Mouse (Mus musculus): ENCODE data around the gene Nrap. TPM values are rescaled to one million over a fixed set of nuclear protein-coding genes. Genes with fewer than 3 reads are reported as not detected.
"Not testable (repeated sequence)": the region's sequence is repeated elsewhere in the genome, so short reads cannot be mapped to it uniquely, and the experiment has no call there.

Nrap gene
- polyA plus RNA-seq, 1 experiment from 2014 or later = 0.97 TPM

DNA sequence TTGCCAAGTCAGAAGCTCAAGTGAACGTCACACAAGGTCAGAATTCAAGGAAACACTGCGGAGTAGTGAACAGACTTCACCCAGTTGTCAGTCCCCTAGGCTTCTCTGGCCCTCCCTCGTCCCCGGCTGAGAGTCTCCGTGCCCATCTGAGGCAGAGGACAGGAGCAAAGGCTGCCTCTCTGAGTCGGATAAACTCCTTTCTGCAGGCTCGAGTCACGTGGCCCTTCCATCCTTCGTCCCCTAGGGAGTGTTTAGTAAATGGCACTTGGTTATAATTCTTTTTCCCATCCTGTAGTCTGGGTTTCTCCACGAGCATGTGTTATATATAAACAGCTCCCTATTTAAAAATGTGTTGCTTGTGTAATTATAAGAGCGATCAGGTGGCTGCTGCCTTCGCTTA lies 33.5 kb upstream of the Nrap start:
- peaks cover 16% of the 10 kb centered on the region for H3K4me1 ChIP-seq (ENCODE audit: control insufficient read depth, insufficient read depth, low read length)
- H3K9ac ChIP-seq (ENCODE audit: low read depth, low read length) = 0 out of 2 replicates have a peak overlapping the region, but pooled peaks have one; percentile 14
- no peaks in the 10 kb centered on the region for H3K27me3 ChIP-seq (ENCODE audit: control insufficient read depth, insufficient read depth, low read depth, low read length)
- H3K36me3 ChIP-seq (ENCODE audit: control insufficient read depth, insufficient read depth, low read length) = no peaks in the 10 kb centered on the region
- no peak overlapping the region for H3K4me3 ChIP-seq (ENCODE audit: low read depth, low read length)
- 51% methylated on average over 12 of the region's 12 CpGs for WGBS
- H3K27ac ChIP-seq (ENCODE audit: low read length) = no peak overlapping the region
- H3K4me2 ChIP-seq (ENCODE audit: low read length) = no peak overlapping the region
- H3K9me3 ChIP-seq (replicated peaks; ENCODE audit: control insufficient read depth, low read length, poor library complexity, severe bottlenecking) = no peaks in the 10 kb centered on the region
- 0 out of 2 replicates have a peak, but pooled peaks have one; percentile 9 for ATAC-seq

DNA sequence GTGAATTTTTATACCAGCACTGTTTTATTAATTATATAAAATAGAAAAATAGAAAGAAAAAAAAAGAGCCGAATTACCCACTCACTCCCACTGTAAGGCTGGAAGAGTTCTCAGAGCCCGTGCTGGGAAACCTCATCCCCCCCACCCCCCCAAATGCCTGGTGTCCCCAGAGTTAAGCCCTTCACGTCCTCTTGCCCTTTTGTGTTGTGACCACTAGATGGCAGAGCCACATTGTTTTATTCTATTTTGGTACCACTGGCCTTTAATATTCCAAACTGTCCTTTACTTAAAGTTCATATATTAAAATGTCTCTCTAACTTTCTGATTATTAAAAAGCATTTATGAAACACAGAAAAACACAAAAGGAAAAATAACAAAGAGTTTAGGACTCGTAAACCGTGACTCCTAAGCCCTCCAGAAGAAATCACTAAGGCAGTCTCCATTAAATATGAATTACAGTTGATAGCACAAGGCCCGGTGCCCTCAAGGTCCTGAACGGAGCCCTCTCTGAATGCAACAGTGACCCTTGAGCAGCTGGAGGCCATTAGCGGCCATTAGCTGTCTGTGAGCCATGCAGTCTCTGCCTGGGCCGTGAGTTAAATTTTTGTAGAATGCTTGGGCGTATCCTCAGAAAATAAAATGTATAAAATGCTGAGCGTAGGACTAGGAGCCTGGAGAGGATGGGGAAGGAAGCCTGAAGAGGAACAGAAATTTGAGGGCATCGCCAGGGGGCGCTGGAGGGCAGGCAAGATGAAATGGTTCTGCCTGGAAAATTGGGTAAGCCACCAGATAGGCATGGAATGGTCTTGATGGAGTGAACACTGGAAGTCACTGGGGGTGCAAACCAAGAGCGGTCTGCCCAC lies 32.9 kb upstream of the Nrap start:
- Histone ChIP-seq H3K4me2 (ENCODE audit: low read length) (no peak overlapping the region), H3K4me1 (ENCODE audit: control insufficient read depth, insufficient read depth, low read length) (peaks cover 16% of the 10 kb centered on the region), H3K4me3 (ENCODE audit: low read depth, low read length) (no peak overlapping the region), H3K27ac (ENCODE audit: low read length) (no peak overlapping the region), H3K36me3 (ENCODE audit: control insufficient read depth, insufficient read depth, low read length) (no peaks in the 10 kb centered on the region), H3K27me3 (ENCODE audit: control insufficient read depth, insufficient read depth, low read depth, low read length) (no peaks in the 10 kb centered on the region), H3K9ac (ENCODE audit: low read depth, low read length) (no peak overlapping the region), H3K9me3 (replicated peaks; ENCODE audit: control insufficient read depth, low read length, poor library complexity, severe bottlenecking) (no peaks in the 10 kb centered on the region)
- WGBS = 33% methylated on average over 14 of the region's 14 CpGs
- peak; percentile 41; the same call in 1 of the 2 replicates for ATAC-seq

DNA sequence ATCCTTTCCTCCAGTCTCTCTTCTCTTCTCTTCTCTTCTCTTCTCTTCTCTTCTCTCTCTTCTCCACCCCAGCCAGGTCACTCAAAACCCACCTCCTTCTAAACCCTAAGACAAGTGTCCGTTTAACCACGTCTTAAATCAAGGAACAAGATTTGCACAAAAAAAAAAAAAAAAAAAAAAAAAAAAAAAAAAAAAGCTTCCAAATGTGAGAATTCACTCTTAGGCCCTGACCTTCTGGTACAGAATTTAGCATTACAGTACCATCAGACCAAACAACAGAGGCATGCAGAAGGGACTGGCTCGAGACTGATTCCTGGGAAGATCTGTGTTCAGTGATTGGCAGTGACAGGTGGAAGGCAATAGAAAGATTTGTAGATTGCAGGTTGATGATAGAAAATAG lies 30.5 kb upstream of the Nrap start:
- Histone ChIP-seq H3K9ac (ENCODE audit: low read depth, low read length) (no peak overlapping the region), H3K4me2 (ENCODE audit: low read length) (no peak overlapping the region), H3K36me3 (ENCODE audit: control insufficient read depth, insufficient read depth, low read length) (no peaks in the 10 kb centered on the region), H3K4me1 (ENCODE audit: control insufficient read depth, insufficient read depth, low read length) (peaks cover 9% of the 10 kb centered on the region), H3K4me3 (ENCODE audit: low read depth, low read length) (no peak overlapping the region), H3K9me3 (replicated peaks; ENCODE audit: control insufficient read depth, low read length, poor library complexity, severe bottlenecking) (no peaks in the 10 kb centered on the region), H3K27me3 (ENCODE audit: control insufficient read depth, insufficient read depth, low read depth, low read length) (no peaks in the 10 kb centered on the region), H3K27ac (ENCODE audit: low read length) (no peak overlapping the region)
- WGBS = 91% methylated on average over 3 of the region's 3 CpGs
- no peak for ATAC-seq

DNA sequence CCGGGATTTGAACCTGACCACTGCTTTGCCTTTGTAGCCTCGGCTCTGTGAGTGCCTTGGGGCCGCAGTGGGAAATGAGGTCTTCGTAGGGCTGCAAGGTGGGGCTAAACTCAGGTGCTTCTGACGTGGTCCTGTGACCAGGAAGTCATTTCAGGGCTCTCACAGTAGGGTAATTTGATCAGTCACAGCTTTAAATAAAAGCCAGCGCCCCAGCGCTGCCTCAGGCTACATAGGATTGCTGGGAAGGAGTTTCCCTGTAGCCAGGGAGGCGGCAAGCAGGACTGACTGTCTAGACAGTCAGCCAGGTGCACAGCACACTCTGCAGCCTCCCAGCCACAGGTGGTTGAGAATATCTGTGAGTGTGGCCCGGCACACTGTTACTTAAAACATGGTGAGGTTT lies 29.6 kb upstream of the Nrap start:
- H3K9ac ChIP-seq (ENCODE audit: low read depth, low read length) = no peak overlapping the region
- no peaks in the 10 kb centered on the region for H3K9me3 ChIP-seq (replicated peaks; ENCODE audit: control insufficient read depth, low read length, poor library complexity, severe bottlenecking)
- no peak overlapping the region for H3K4me3 ChIP-seq (ENCODE audit: low read depth, low read length)
- 71% methylated on average over 9 of the region's 9 CpGs for WGBS
- no peaks in the 10 kb centered on the region for H3K27me3 ChIP-seq (ENCODE audit: control insufficient read depth, insufficient read depth, low read depth, low read length)
- ATAC-seq = no peak
- no peak overlapping the region for H3K27ac ChIP-seq (ENCODE audit: low read length)
- peaks cover 9% of the 10 kb centered on the region for H3K4me1 ChIP-seq (ENCODE audit: control insufficient read depth, insufficient read depth, low read length)
- H3K36me3 ChIP-seq (ENCODE audit: control insufficient read depth, insufficient read depth, low read length) = no peaks in the 10 kb centered on the region
- no peak overlapping the region for H3K4me2 ChIP-seq (ENCODE audit: low read length)

DNA sequence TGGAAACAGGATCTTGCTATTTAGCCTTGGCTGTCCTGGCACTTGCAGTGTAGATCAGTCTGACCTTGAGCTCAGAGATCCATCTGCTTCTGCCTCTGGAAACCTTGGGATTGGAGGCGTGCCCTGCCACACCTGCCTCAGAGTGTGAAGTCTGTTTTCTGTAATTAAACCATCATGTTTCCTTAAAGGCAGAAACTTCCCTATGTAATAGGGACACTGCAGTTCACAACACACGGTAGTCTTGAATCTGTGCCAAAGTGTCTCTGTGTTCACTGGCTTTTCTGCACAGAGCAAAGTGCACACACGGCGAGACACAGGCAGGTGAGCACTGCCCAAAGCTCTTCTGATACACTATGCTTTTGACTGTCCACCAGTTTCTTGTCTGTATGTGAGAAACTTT lies 28.6 kb upstream of the Nrap start:
- Histone ChIP-seq H3K36me3 (ENCODE audit: control insufficient read depth, insufficient read depth, low read length) (no peaks in the 10 kb centered on the region), H3K27me3 (ENCODE audit: control insufficient read depth, insufficient read depth, low read depth, low read length) (no peaks in the 10 kb centered on the region), H3K9me3 (replicated peaks; ENCODE audit: control insufficient read depth, low read length, poor library complexity, severe bottlenecking) (no peaks in the 10 kb centered on the region), H3K4me2 (ENCODE audit: low read length) (no peak overlapping the region), H3K4me3 (ENCODE audit: low read depth, low read length) (no peak overlapping the region), H3K9ac (ENCODE audit: low read depth, low read length) (no peak overlapping the region), H3K27ac (ENCODE audit: low read length) (no peak overlapping the region), H3K4me1 (ENCODE audit: control insufficient read depth, insufficient read depth, low read length) (peaks cover 6% of the 10 kb centered on the region)
- 87% methylated on average over 4 of the region's 4 CpGs for WGBS
- no peak for ATAC-seq

DNA sequence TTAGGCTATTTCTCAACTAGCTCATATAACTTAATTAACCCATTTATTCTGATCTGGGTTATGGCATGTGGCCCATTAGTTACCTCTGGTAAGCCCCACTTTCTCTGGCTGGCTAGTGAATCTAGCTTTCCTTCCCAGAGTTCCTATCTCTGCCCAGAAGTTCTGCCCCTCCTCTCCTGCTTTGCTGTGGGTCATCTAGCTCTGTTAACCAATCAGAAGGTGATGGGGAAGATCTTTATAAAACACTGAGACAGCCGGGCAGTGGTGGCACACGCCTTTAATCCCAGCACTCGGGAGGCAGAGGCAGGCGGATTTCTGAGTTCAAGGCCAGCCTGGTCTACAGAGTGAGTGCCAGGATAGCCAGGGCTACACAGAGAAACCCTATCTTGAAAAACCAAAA lies 20.0 kb upstream of the Nrap start:
- H3K27ac ChIP-seq (ENCODE audit: low read length); H3K9me3 ChIP-seq (replicated peaks; ENCODE audit: control insufficient read depth, low read length, poor library complexity, severe bottlenecking); H3K4me3 ChIP-seq (ENCODE audit: low read depth, low read length); H3K9ac ChIP-seq (ENCODE audit: low read depth, low read length); H3K27me3 ChIP-seq (ENCODE audit: control insufficient read depth, insufficient read depth, low read depth, low read length); H3K36me3 ChIP-seq (ENCODE audit: control insufficient read depth, insufficient read depth, low read length); H3K4me2 ChIP-seq (ENCODE audit: low read length); H3K4me1 ChIP-seq (ENCODE audit: control insufficient read depth, insufficient read depth, low read length); ATAC-seq: not testable (repeated sequence)
- WGBS = 93% methylated on average over 4 of the region's 4 CpGs

DNA sequence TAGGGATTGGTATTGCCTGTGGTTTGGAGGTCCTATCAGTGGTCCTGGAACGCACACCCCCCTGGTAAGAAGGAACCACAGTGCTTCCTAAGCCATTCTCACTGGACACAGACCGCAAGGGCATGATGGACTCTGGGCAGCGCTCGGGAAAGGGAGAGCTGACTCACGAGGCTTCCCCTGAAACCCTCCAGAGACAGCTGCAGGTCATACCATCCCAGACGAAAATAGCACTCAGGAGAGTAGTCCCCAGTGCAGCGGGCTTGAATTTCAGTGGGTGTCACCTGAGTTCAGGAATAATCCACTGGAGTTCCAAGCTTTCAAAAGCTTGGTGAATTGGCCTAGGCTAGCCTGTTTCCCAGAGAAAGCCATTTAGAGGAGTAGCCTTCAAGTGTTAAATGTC lies 16.7 kb upstream of the Nrap start:
- no peak overlapping the region for H3K4me2 ChIP-seq (ENCODE audit: low read length)
- WGBS = 92% methylated on average over 7 of the region's 7 CpGs
- H3K9ac ChIP-seq (ENCODE audit: low read depth, low read length) = no peak overlapping the region
- no peak overlapping the region for H3K4me3 ChIP-seq (ENCODE audit: low read depth, low read length)
- no peaks in the 10 kb centered on the region for H3K4me1 ChIP-seq (ENCODE audit: control insufficient read depth, insufficient read depth, low read length)
- H3K36me3 ChIP-seq (ENCODE audit: control insufficient read depth, insufficient read depth, low read length) = no peaks in the 10 kb centered on the region
- no peak overlapping the region for H3K27ac ChIP-seq (ENCODE audit: low read length)
- ATAC-seq = no peak
- H3K27me3 ChIP-seq (ENCODE audit: control insufficient read depth, insufficient read depth, low read depth, low read length) = no peaks in the 10 kb centered on the region
- H3K9me3 ChIP-seq (replicated peaks; ENCODE audit: control insufficient read depth, low read length, poor library complexity, severe bottlenecking) = no peaks in the 10 kb centered on the region

DNA sequence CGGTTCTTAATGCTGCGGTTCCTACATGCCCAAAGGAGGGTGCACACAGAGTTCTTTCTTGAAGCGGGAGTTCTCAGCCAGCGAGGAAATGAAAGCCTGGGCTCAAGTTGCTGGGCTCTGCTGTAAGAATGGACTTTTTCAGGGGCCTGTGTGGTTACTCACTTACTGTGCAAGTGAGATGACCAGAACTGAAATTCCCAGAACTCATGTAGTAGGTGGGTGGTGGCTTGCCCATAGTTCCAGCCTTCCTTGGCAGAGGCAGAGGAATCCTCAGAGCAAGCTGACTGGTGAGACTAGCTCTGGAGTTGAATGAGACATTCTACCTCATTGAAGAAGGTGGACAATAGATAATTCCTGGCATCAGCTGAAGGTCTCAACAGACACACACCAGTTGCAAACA lies 16.0 kb upstream of the Nrap start:
- Histone ChIP-seq H3K9ac (ENCODE audit: low read depth, low read length) (no peak overlapping the region), H3K27ac (ENCODE audit: low read length) (no peak overlapping the region), H3K4me1 (ENCODE audit: control insufficient read depth, insufficient read depth, low read length) (no peaks in the 10 kb centered on the region), H3K36me3 (ENCODE audit: control insufficient read depth, insufficient read depth, low read length) (no peaks in the 10 kb centered on the region), H3K27me3 (ENCODE audit: control insufficient read depth, insufficient read depth, low read depth, low read length) (no peaks in the 10 kb centered on the region), H3K4me2 (ENCODE audit: low read length) (no peak overlapping the region), H3K9me3 (replicated peaks; ENCODE audit: control insufficient read depth, low read length, poor library complexity, severe bottlenecking) (no peaks in the 10 kb centered on the region), H3K4me3 (ENCODE audit: low read depth, low read length) (no peak overlapping the region)
- no peak for ATAC-seq
- 96% methylated on average over 4 of the region's 4 CpGs for WGBS

DNA sequence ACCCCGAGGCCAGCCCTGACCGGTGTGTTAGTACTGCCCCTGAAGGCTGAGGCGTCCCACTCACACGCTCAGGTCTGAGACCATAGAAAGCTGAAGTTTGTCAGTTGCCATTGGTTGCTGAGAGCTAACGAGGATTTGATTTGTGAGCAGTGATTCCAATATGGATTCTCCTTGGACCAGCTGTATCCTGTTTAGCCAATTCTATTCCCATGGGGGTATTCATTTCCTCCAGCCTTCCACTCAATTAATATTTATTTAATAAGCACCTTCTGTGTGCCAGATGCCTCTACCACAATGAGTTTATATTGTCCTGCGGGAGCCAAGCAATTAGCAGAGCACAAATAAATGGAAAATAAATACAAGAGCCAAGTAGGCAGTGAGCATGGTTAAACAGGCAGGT lies 12.0 kb upstream of the Nrap start:
- Histone ChIP-seq H3K4me2 (ENCODE audit: low read length) (no peak overlapping the region), H3K27me3 (ENCODE audit: control insufficient read depth, insufficient read depth, low read depth, low read length) (no peaks in the 10 kb centered on the region), H3K9me3 (replicated peaks; ENCODE audit: control insufficient read depth, low read length, poor library complexity, severe bottlenecking) (no peaks in the 10 kb centered on the region), H3K4me1 (ENCODE audit: control insufficient read depth, insufficient read depth, low read length) (peaks cover 7% of the 10 kb centered on the region), H3K36me3 (ENCODE audit: control insufficient read depth, insufficient read depth, low read length) (no peaks in the 10 kb centered on the region), H3K9ac (ENCODE audit: low read depth, low read length) (no peak overlapping the region), H3K4me3 (ENCODE audit: low read depth, low read length) (no peak overlapping the region), H3K27ac (ENCODE audit: low read length) (no peak overlapping the region)
- WGBS = 70% methylated on average over 6 of the region's 6 CpGs
- no peak for ATAC-seq

All from midbrain, embryonic 16.5 days (tissue).